Mouse (Mus musculus) frontal cortex, adult 2 months (tissue): Measurements from ENCODE around the gene Cx3cl1. TPM values are rescaled to one million over a fixed set of nuclear protein-coding genes. Genes with fewer than 3 reads are reported as not detected.

Source experiments
- DNase-seq, 2 experiments: peaks; one replicate each; pipeline ENCODE4 v3.0.0; 2022; ENCODE audit warnings: low spot score in 1 of 2; ENCODE audit errors: extremely low spot score in 1 of 2
- polyA plus RNA-seq: library from polyadenylated mRNA; depleted of rRNA; stranded (reverse); fragments of >200 nt; gene quantifications from 2 replicates; pipeline ENCODE4 v1.2.3, GENCODE M21; 2012

Gene Cx3cl1
- polyA plus RNA-seq, 1 experiment, result 470 TPM

GRCm38 (mm10) chr8:94773048-94773447 lies 1.2 kb downstream of the Cx3cl1 start:
- DNase-seq, result peak in 1 of 2 experiments; percentile 61

DNA sequence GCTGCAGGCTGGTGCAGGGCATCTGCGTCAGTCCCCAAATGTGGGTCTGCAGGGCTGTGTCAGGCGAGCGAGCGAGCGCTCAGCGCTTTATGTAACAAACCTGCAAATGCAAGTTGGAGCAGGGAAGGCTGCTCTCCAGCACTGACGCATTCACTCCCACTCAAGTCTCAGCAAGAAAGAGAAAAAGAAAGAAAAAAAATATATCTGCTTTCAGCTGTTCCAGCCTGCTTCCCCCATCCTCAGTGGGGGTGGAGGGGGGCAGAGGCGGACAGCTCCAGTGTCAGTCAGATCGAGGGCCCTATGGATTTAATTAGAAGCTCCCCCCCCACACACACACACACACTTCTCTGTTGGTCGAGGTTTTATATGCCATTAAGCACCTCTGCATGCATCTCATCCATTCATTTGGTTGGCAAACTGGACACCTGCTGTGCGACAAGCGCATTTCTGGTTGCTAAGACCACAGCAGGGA lies 1.9 kb downstream of the Cx3cl1 start:
- DNase-seq, result peak; percentile 85 to 88

DNA sequence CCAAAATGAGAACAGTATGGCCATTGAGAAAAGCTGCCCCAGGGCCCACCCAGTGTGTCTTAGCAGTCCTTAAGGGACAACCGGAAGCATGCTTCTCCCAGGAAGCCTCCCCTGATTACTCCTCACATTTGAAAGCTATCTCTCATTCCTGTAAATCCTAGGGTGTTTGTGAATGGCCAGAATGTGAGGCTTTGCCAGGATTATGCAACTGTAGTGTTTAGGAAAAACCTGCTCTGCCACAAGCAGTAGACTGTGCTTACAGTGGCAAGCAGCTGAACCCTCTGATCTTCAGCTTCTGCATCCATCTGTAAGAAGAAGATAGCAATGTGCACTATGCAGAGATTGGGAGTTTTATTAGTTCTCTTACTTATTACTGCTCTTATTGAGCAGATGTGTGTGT lies 2.8 kb downstream of the Cx3cl1 start:
- no peak for DNase-seq

GRCm38 (mm10) chr8:94776346-94776745 lies 4.5 kb downstream of the Cx3cl1 start:
- no peak for DNase-seq

GRCm38 (mm10) chr8:94778036-94778435 lies 6.2 kb downstream of the Cx3cl1 start:
- no peak for DNase-seq

GRCm38 (mm10) chr8:94778473-94778872 lies 6.7 kb downstream of the Cx3cl1 start:
- no peak for DNase-seq

- no peak for DNase-seq
Measured at GRCm38 (mm10) chr8:94778895-94779533, 7.2 kb downstream of the Cx3cl1 start.

DNA sequence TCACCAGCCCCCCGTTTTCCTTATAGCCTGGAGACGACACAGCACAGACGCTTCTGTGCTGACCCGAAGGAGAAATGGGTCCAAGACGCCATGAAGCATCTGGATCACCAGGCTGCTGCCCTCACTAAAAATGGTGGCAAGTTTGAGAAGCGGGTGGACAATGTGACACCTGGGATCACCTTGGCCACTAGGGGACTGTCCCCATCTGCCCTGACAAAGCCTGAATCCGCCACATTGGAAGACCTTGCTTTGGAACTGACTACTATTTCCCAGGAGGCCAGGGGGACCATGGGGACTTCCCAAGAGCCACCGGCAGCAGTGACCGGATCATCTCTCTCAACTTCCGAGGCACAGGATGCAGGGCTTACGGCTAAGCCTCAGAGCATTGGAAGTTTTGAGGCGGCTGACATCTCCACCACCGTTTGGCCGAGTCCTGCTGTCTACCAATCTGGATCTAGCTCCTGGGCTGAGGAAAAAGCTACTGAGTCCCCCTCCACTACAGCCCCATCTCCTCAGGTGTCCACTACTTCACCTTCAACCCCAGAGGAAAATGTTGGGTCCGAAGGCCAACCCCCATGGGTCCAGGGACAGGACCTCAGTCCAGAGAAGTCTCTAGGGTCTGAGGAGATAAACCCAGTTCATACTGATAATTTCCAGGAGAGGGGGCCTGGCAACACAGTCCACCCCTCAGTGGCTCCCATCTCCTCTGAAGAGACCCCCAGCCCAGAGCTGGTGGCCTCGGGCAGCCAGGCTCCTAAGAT lies 7.9 kb downstream of the Cx3cl1 start:
- DNase-seq, result no peak

- DNase-seq, result no peak
Measured at GRCm38 (mm10) chr8:94780491-94781154, 8.8 kb downstream of the Cx3cl1 start.

GRCm38 (mm10) chr8:94781155-94781837 lies 9.5 kb downstream of the Cx3cl1 start:
- peak in 1 of 2 experiments; percentile 1 for DNase-seq

DNA sequence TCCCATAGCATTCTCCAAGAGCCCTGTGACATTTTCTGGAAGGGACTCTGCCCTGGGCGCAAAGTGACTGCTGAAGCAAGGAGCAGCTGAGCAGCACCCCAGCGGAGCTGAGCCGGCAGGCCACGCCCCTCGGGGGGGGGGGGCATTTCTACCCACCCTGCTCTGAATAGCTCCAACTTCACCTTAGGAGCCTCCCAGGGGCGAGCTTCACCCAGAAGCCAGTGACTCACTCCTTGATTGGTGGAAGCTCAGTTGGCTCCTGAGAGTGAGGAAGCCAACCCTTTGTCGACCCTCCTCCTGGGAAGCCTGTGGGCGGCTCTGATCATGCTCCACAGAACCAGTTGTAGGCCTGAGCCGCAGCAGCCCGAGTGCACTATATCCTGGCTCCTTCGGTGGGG lies 10.0 kb downstream of the Cx3cl1 start:
- peak in 1 of 2 experiments; percentile 57 for DNase-seq

GRCm38 (mm10) chr8:94783890-94784289 lies 12.1 kb downstream of the Cx3cl1 start:
- peak in 1 of 2 experiments; percentile 43 for DNase-seq

DNA sequence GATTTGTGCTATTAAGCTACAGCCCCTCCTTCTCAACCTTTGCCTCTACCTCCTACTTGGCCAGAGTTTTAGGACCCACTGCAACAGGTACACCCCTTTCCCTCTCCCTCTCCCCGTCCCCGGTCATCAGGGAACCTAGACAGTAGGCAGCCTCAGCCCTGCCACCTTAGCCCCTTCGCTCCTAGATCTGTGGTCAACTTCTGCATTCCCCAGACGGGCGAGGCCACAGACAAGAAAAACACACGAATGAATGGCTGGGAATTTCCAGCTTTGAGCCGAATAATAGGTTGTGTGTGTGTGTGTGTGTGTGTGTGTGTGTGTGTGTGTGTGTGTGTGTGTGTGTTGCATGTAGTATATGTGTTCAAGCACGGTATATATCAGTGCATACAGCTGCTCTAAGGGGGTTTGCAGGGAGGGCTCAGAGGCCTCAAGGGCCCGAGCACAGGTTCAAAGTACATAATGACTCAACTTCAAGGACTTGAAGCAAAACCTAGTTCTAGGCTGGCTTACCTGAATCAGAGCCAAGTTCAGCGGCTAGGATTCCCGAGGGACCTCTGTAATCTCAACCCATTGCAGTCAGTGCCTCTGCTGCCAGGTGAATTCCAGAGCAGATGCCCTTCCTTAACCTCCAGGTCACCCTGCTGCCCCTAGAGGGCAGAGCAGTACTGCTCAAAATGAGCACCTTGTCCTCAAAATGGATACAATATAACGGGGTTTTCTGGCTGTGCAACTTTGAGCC lies 13.6 kb downstream of the Cx3cl1 start:
- peak in 1 of 2 experiments; percentile 37 for DNase-seq

- DNase-seq, result no peak
Measured at GRCm38 (mm10) chr8:94785995-94786595, 14.3 kb downstream of the Cx3cl1 start.

DNA sequence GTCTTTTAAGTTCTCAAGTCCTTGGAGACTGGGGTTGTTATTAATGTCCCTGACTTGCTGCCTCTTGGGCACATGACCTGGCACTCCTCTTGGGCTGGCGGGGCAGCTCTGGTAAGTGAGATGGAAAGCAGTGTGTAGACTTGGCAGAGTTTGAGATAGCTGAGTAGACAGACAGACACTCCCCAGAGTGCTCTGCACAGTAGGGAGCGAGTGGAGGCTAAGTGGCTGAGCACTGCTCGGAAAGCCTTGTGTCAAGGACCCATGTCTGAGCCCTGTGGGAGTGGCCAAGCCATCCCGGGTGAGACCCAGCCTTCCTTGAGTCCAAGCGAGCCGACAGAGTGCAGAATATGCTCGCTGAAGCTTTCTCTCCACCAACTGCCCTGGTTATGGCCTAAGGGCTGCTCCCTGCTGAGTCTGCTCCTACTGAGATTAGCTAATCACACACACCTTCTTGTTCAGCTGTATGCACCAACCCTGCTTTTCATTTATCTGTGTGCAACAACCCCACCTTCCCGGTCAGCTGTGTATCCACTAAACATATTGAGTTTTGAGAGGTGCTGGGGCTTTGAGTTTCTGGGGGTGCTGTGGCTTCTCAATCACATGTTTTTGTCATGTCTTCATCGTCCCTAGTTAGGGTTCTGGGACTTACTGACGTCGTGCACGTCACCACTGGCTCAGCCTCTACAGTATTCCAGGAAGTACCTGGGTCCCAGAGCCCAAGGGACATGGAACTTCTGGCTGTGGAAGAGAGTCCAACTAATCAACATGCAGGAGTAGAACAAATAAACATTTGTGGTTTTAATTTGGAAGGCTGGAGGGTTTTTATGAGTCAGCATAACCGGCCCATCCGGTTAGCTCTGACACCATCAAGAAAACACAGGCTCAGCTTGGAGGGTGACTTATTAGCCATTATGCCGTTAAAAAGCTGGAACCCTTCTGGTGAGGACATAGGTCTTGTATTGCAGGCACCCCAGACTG lies 16.0 kb downstream of the Cx3cl1 start:
- no peak for DNase-seq

GRCm38 (mm10) chr8:94789256-94789955 lies 17.6 kb downstream of the Cx3cl1 start:
- no peak for DNase-seq

- DNase-seq, result no peak
Measured at GRCm38 (mm10) chr8:94794368-94794767, 22.6 kb downstream of the Cx3cl1 start.

- DNase-seq, result no peak
Measured at GRCm38 (mm10) chr8:94794782-94795181, 23.0 kb downstream of the Cx3cl1 start.
